Mouse (Mus musculus): Measurements from ENCODE around the gene Tmem25.

- no peak for TF ChIP-seq CTCF (IDR thresholded peaks at IDR 0.05; ENCODE audit: low read depth, low read length)
- TF ChIP-seq TAL1 (conservative IDR thresholded peaks at IDR 0.05; ENCODE audit: low read depth, low read length), result no peak
Observed at GRCm38 (mm10) chr9:44798298-44798697, 809 bp downstream of the Tmem25 start.

All from G1E (cell line).